Mouse (Mus musculus) urinary bladder, adult 2 months (tissue): ENCODE measurements around the gene Anxa11. TPM values are rescaled to one million over a fixed set of nuclear protein-coding genes. Genes with fewer than 3 reads are reported as not detected.
A peak's percentile ranks its signal among the peaks of the same experiment; 100 is the strongest.
"Not testable (repeated sequence)": the region's sequence is repeated elsewhere in the genome, so short reads cannot be mapped to it uniquely, and the experiment has no call there.

Source experiments
- DNase-seq: peaks from one replicate; pipeline ENCODE4 v3.0.0; 2022; ENCODE audit warnings: low spot score
- polyA plus RNA-seq: library from polyadenylated mRNA; depleted of rRNA; stranded (reverse); fragments of >200 nt; gene quantifications from 2 replicates; pipeline ENCODE4 v1.2.3, GENCODE M21; 2012; rRNA removed

Gene Anxa11
- polyA plus RNA-seq, result 65.5 and 84.4 TPM in 2 replicates

DNA sequence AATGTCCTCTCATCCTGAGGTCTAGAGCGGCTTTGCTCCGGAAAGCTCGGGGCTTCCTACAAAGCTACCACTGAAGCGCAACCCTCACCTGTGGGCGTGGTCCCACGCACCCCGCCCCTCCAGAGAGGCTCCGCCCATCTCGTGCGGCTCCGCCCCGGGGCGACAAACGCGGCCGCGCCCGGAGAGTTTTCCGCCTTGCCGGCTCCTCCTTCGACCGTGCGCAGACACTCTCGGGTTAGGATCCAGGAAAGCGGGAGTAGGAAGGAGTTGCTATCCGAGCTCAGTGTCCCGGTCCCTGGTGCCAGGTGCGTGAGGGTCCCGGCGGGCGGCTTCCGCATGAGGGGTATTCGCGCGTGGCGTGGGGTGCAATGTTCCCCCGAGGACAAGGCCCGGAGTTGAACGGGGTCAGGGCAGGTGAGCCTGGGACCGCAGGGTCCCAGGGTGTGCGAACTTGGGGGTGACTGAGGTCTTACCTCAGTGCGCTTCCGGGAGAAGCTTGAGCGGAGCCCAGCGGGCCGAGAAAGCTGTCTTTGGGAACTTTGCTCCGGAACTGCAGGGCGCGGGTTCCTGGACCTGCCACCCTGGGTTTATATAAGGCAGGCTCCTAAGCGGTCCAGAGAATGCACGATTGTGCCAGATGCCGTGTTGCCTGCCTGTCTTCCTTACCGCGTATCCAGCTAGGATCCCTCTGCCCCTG is at the start of gene Anxa11:
TSS of gene Anxa11 (plus strand) at position 166 of the 697 bp plus-strand sequence.
- DNase-seq, result peak; percentile 88

DNA sequence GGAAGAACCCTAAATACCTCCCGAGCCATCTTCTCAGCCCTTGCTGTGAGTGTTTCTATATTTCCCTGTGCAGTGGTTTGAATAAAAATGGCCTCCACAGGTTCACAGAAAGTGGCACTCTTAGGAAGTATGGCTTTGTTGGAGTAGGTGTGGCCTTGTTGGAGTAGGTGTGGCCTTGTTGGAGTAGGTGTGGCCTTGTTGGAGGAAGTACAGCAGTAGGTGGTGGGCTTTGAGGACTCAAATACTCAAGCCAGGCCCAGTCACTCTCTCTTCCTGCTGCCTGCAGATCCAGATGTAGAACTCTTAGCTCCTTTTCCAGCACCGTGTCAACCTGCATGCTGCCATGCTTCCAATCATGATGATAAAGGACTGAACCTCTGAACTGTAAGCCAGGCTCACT is 47.6 kb upstream of the Anxa11 start:
- DNase-seq, result no peak

DNA sequence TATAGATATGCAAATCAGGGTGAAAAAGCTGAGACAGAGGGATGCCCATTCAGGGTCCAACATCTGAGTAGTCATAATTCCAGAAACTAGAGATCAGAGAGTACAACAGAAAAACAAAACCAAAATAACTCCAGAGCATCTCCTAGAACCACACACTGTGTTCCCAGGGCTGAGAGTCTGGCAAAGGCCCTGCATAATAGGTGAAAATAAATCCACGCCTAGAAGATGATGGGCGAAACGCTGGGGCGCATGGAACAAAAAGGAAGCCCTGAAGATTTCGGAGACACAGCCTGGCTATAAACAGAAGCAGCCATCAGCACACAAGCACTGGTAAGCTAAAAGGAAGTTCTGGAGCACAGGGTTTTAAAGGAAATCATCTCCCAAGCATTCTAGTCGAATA is 46.9 kb upstream of the Anxa11 start:
- no peak for DNase-seq

DNA sequence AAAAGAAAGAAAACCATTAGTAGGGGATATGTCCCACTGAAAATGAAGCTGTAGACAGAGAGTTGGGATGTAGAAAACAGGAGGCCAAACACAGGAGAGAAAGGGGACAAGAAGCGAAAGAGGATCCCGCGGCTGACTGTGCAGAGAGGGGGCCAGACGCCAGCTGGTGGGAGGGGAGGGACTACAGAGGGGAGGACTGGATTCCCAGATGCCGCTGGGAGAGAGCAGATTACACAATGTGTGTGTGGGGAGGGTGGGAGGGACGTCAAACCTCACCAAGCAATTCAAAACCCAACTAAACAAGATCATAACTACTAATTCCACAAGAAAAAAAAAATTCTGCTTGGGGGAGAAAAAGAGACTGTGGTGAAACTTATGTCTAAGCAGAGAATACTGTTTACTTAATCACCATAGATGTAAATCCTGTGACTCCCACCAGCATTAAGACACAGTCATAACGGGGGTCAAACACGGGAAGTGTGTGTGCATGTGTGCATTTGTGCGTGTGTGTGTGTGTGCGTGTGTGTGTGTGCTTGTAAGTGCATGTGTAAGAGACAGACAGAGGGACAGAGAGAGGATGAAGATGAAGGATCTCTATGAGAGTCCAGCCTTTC is 46.3 kb upstream of the Anxa11 start:
- DNase-seq, result no peak

DNA sequence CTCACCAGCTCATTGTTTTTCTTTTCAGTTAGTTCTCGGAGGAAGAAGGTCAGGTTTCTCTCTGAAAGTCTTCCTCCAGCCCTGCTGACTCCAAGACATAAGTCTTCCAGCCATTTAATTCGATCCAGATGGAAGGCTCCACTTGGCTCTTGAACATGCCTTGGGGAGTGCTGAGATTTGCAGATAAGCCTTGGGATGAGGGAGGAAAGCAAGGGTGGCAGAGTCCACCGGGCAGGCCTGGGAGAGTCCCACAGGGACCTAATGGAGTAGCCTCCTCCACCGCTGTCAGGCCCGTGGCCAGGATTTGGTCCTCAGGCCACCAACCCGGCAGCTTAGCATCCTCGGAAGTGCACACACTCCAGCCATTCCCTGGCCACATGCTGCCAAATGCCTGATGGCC is 45.3 kb upstream of the Anxa11 start:
- DNase-seq, result no peak

DNA sequence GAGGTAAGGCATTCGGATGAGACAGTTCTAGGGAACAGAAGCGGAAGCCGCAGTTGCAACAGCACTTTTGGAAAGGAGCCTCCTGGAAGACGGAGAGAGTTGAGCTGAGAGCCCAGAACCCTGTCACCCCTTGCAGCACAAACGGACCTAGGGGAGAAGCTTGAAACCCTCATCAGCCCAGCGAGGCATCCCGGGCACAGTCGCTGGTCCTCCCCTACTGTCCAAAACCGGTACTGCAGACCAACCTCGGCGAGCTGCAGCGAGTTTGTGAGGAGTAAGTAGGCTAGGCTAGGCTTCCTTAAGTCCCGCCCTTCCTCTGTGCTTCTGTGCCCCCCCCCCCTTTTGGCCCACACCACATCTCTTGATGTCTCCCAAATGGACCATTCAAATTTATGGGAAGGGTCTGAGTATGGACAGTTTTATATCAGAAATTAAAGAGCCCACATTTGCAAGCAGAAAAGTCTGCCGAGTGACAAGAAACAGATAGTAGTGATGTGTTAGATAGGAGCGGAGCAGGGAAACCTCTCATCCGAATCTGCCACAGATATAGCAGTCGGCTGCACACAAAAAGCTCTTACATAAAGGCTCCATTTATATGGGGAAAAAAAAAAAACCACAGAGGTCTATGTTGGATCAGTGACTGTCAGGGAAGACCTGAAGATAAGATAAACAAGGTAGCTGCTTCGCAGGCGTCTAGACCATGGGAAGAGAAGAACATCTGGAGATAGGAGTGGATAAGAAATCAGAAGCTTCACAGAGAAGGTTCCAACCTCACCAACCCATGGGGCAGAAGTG is 41.6 kb upstream of the Anxa11 start:
- peak; percentile 79 for DNase-seq

DNA sequence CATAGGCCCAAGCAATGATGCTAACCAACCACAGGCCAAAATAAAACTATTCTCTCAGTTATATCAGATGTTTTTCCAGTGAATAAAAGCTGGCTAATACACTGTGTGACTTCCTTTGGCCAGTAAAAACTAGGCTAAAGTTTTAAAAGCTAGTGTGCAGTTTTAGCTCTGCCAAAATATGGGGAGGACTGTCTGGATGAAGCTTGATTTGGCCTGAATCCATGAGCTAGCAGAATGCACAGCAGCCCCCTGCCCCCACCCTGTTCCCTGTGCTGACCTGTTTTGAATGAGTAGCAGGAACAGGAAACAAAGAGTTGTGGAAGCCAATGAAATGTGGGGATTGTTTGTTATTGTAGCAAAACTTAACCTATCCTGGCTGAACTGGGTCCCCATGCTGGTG is 39.4 kb upstream of the Anxa11 start:
- DNase-seq, result no peak

DNA sequence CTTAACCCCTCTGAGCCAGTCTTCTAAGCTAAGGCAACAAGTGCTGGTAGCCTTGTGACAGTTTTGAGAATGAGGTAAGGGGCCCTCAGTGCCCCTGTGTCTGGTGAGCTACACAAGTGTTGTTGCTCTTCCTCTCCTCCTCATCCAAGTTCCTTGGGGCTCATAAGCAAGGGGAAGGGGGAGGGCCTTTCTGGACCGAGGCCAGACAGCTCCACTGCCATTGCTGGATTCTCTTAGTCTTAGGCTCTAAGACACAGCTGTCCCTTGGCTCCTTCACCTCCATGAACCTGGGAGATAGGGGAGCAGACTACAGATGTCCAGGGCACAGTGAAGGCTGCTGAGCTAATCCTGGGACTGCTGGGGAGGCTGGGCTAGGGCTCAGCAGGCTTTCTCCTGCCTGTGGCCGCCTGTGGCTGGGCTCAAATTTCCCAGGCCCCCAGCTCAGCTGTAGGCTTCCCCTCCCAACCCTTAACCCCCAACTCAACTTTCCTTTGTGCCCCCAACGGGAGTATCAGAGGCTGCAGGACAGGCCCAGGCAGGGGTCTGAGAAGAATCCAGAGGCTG is 38.6 kb upstream of the Anxa11 start:
- no peak for DNase-seq

DNA sequence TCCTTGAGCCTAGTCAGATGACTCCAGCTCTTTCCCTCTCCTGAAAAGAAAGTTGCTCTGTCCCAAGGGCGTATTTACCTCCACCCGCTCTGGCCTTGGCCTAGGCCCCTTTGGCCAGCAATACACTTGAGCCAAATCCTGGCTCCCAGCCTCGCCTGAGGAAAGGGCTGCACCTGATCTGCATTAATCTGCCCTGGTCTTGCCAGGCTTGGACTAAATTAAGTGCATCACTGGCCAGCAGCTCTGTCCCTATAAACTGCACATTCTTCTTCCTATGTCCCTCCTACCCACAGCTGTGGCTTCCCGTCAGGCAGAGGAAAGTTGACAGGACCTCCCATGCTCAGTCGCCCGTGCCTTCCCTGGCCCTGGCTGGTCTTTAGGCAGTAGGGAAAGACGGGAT is 36.1 kb upstream of the Anxa11 start:
- no peak for DNase-seq

DNA sequence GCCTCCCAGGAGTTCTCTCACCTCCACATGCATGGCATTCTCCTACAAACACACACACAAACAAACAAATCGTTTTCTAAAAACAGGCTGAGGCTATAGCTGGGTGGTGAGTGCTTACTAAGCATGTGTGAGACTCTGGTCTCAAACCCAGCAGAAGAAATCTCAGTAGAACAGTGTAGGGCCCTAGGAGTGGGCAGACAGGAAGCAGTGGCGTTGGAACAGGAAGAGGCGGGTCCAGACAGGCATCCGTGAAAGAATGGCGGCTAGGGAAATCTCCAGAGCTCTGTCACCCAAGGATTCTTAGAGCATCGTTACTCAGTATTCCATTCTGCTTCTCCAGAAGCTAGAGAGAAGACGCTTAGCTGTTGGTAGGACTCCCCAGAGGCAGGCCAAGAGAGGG is 35.4 kb upstream of the Anxa11 start:
- DNase-seq, result no peak

DNA sequence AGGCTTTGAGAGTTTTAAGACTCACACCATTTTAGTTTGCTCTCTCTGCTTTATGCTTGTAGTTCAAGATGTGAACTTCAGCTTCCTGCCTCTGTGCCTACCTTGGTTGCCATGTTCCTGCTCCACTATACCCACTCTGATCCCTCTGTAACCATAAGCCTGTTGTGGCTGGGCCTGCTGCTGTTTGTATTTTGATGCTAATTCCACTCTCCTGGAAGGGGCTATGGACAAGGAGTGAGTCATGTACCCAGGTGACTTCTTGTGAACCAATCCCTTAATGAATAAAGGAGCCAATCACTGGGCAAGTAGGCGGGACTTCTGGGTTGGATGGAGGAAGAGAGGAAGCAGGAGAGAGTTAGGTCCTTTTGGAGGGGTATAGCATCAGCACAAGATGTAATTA is 30.9 kb upstream of the Anxa11 start:
- not testable (repeated sequence) for DNase-seq

DNA sequence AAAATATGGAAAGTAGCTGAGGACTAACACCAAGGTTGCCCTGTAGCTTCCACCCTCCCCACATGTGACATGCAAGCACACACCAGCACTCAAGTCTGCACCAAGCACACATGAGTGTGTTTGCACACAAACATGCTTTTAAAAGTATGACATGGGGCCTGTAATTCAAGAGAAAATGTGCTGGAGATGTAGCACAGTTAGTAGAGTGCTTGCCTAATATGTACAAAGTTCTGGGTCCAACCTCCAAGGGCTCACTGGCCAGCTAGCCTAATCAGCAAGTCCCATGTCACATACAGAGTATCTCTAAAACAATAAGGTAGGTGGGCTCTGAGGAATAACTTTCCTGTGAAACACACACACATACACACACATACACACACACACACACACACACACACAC is 27.8 kb upstream of the Anxa11 start:
- DNase-seq, result no peak

DNA sequence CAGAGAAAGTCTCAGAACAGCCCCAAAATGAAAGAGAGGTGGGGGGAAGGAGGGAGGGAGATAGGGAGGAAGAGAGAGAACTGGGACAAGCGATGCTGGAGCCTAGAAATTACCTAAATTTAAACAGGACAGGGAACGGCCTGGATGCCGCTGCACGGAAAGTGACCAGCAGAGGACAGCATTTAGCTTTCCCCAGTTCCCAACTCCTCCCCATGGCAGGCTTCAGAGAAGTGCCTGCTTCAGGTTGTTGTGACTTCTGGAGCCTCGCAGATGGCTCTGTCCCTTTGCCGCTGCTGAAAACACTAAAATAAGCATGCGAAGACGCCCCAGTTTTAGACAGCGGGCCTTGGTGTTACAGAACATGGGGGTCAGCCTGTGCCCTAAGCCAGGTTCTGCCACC is 25.5 kb upstream of the Anxa11 start:
- no peak for DNase-seq

DNA sequence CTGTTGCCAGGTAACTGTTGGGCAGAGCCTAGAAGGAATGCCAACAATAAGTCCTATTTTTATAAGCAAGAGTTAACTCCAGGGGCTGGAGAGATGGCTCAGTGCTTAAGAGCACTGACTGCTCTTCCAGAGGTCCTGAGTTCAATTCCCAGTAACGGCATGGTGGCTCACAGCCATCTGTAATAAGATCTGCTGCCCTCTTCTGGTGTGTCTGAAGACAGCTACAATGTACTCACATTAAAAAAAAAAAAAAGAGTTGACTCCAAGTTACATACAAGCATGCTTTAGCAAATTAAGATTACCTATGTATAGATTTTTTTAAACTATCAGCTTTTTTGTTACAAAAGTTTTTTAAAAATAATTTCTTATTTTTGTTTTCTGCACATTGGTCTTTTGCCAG is 19.4 kb upstream of the Anxa11 start:
- DNase-seq, result no peak

DNA sequence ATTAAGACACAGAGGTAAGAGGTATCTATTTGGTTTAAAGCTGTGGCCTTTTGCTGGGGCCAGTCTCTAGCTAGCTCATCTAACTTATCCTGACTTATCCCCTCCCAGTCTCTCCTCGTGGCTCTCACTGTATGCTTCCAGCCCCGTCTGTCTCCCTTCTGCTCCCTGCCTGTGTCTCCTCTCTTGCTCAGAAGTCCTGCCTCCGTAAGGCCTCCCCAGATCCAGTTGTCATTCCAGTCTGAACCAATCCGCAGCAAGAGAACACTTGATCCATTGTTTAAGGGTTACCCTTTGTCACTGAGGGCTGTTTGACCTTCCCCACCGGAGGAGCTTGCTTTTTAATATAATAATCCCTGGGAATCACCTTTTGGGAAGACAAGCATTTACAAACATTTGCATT is 17.0 kb upstream of the Anxa11 start:
- DNase-seq, result no peak

DNA sequence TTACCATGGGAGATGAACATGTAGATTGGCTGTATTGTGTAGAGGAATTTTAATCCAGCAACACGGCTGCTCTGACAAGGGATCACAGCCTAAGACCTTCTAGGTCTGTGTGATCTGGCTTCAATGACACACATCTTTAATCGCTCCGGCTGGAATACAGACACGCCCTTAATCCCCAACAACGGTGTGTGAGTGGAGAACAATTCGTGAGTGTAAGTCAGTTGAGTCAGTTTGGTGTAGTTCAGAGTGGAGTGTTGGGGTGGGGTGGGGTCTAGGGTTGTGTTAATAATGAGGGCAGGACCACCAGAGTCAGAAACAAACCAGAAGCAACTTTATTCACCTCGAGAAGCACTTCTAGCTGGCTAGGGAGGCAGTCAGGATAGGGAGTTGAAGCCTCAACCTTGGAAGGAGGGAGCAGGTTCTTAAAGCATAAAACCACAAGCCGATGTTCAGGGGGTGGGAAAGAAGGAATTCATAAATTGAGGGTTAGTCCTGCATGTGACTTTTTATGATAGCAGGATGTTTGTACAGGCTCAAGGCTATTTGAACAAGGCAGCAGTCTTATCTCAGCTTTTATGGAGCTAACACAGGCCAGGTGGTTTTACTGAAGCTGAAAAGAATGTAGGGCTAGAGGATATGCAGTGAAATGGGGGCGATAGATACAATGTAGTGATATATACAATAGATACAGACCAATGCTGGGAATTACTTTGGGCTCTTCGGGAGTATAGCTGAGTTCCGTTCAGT is 15.9 kb upstream of the Anxa11 start:
- DNase-seq, result no peak

DNA sequence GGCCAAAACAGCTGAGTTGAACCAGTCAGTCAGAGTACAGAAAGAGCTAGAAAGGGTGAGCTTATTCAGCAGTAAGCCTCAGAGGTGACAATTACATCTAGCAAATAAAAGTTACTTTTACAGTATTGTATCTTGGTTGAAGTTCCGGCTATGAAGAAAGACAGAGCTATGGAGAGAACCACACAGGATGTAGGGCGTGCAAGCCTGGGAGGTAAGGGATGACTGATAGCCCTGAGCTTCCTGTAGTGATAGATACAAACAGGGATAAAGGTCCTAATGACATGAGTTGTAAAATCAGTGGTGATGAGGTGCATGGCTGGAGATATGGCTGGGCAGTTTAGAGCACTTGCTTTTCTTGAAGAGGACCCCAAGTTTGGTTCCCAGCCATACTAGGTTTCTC is 15.1 kb upstream of the Anxa11 start:
- no peak for DNase-seq

DNA sequence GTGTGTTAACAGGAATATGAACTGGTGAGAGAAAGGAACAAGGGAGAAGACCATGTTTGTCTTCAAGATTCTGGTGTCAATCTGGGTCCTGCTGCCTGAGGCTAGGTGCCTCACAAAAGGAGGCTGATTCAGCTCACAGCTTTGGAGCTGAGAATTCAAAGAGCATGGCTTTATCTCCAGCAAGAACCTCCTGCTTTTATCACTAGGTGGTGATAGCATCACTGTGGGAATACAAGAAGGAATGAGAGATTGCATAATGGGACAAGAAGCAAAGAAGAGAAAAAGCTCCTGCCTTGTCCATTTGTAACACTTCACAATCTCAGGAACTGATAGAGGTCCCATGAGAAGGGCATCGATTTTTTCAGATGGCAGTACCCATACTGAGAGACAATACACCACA is 10.6 kb upstream of the Anxa11 start:
- DNase-seq, result no peak

DNA sequence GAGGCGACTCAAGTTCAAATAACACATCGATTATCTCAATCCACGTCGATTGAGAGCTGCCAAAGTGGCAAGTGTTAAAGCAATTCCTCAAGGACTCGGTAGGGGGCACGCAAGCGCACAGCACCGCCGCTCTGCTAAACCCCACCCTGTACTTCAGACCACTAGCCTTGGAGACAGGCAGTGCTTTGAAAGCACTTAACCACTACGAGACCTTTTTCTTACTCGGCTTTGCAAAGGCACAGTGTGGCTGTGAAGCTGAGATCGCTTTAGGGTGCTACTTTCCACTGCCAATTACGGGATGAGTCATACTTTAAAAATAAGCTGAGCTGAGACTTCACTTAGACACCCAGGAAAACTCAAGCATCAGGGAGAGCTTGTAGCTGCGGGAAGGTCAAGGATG is 9.7 kb upstream of the Anxa11 start:
- no peak for DNase-seq

DNA sequence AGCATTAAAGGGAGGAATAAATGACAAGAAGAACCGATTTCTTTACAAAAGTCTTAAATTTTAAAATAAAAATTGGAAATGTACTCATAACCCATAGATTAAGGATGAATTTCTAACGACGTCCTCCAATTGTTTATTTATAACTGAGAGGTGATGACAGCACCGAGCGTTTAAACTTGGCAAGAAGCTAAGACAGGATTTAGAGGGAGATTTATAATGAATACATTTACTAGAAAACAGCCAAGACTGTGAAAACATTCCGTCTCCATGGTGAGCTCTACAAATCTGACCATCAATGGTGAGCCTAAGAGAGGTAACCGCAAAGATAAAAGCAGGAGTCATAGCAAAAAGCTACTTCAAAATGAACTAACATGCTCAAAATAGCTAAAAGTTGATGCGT is 3.5 kb upstream of the Anxa11 start:
- no peak for DNase-seq

DNA sequence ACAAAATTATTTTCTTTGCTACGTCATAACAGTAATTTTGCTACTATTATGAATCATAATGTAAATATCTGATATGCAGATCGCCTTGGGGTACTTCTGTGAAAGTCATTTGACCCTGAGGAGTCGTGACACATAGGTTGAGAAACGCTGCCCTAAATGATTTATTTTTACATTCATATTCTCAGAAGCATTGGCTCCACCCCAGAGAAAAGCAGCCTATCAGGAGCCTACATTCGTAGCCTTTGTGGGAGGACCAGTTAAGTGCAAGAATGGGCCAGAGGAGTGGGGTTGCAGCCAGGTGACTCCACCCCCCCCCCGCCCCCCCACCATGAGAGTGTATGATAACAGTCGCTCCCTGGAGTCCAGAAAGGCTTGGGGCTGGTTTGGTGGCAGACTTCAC is 2.2 kb upstream of the Anxa11 start:
- DNase-seq, result no peak

DNA sequence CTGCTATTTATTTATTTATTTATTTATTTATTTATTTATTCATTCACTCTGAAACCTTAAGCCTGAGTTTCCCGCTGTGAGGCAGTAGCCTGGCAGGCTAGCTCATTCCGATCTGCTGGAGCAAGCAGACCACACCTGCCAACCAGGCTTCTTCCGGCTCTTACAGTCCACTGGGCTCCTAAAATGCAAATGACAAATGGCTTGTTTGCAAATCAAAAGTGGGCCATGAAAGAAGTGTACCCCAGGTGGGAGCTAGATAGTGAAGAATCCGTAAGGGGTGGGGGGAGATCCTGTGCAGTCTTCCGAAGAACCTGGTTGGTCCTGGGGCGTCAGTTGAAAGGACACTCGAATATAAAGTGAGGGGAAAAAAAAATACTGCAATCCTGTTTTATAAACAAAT is 995 bp upstream of the Anxa11 start:
- no peak for DNase-seq
